Mouse (Mus musculus) erythroblast, embryonic 14.5 days (primary cell): ENCODE measurements around the gene Sclt1. TPM values are rescaled to one million over a fixed set of nuclear protein-coding genes. Genes with fewer than 3 reads are reported as not detected.

Experiments used
- H3K27me3 ChIP-seq: 2 replicates; pipeline ENCODE4 v1.6.1; 2012; ENCODE audit warnings: inconsistent platforms; ENCODE audit not compliant: control insufficient read depth
- H3K36me3 ChIP-seq: 2 replicates; pipeline ENCODE4 v1.6.1; 2012; ENCODE audit warnings: mild to moderate bottlenecking, inconsistent platforms; ENCODE audit not compliant: control insufficient read depth
- H3K4me1 ChIP-seq: 2 replicates; pipeline ENCODE4 v1.6.1; 2012; ENCODE audit warnings: inconsistent platforms; ENCODE audit not compliant: control insufficient read depth
- H3K4me3 ChIP-seq: replicated peaks from 2 replicates; pipeline ENCODE3; 2012; ENCODE audit warnings: moderate library complexity, mild to moderate bottlenecking, inconsistent platforms
- H3K9me3 ChIP-seq: 2 replicates; pipeline ENCODE4 v1.6.1; 2012; ENCODE audit warnings: low read length, inconsistent platforms, mixed read lengths; ENCODE audit not compliant: control insufficient read depth
- GATA1 ChIP-seq: IDR thresholded peaks from 2 replicates; pipeline ENCODE4 v1.6.1; 2012; ENCODE audit warnings: low read length, inconsistent platforms, mixed read lengths
- TAL1 ChIP-seq: IDR thresholded peaks from 3 replicates; pipeline ENCODE4 v1.6.1; 2012; ENCODE audit warnings: low read length, inconsistent platforms, mixed read lengths
- polyA plus RNA-seq: library from polyadenylated mRNA; stranded (reverse); fragments of >175 nt; gene quantifications from 2 replicates; pipeline ENCODE4 v1.2.3, GENCODE M21; 2012

Sclt1 gene
- polyA plus RNA-seq, 1 experiment: 0.47 TPM

DNA sequence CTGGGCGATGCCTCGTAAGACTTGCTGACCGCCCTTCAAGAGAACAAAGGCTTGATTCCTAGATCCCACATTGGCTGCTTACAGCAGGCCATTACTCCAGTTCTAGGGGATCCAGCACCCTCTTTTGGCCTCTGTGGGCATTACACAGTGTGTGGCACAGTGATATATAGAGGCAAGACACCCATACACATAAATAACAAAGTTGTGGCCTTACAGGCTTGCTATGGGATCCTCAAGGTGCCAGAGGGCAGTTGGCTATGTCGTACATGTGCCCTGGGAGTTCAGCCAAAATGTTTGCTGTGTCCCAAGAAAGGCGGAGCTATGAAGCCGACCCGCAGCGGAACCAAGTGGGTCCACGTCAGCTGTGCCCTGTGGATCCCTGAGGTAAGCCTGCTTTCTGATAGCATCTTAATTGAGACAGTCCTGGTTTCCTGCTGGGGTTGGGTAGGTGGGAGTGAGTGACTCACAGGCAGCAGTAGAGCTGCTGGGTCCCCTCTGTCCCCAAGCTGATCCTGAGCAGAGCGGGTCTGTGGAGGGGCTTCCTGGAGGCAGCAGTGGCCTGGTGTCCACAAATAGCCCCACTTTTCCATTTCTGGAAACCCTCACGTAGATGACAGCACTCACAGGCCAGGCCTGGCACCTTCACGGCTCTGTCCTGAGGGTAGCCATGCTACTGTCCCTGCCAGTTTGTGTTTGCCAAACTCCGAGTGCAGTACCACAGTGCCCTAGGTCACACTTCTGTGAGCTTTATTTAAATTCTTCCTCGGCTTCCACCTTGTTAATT is 142.3 kb downstream of the Sclt1 start:
- TF ChIP-seq TAL1 (no peak), GATA1 (no peak)
- H3K4me1 ChIP-seq: peaks cover 10% of the 10 kb centered on the region

DNA sequence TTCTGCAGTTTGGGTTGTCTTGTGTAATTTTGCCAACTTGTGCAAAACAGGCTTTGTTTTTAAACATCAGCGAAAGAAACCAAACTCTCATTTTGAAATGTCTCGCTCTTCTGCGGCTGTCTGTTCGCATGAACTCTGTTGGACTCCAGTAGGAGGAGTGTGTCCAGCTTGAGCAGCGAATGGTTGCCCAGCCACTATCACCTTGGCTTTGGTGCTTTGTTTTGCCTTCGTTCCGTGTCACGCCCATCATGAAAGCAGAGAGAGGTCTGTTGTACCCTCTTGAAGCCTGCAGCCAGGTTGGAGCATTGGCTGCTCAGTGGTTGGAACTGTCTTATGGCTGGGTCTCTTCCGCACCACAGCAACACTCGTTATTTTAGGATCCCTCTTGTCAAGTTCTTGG is 143.1 kb downstream of the Sclt1 start:
- Histone ChIP-seq H3K4me3 (no peak overlapping the region), H3K36me3 (peaks cover 96% of the 10 kb centered on the region), H3K27me3 (no peaks in the 10 kb centered on the region), H3K9me3 (no peaks in the 10 kb centered on the region), H3K4me1 (peaks cover 10% of the 10 kb centered on the region)
- TF ChIP-seq TAL1: no peak
- no peak for TF ChIP-seq GATA1

More for the DNA sequence above, 142.3 kb downstream of the Sclt1 start:
- H3K36me3 ChIP-seq: peaks cover 96% of the 10 kb centered on the region
- no peaks in the 10 kb centered on the region for H3K9me3 ChIP-seq
- no peaks in the 10 kb centered on the region for H3K27me3 ChIP-seq
- H3K4me3 ChIP-seq: no peak overlapping the region

DNA sequence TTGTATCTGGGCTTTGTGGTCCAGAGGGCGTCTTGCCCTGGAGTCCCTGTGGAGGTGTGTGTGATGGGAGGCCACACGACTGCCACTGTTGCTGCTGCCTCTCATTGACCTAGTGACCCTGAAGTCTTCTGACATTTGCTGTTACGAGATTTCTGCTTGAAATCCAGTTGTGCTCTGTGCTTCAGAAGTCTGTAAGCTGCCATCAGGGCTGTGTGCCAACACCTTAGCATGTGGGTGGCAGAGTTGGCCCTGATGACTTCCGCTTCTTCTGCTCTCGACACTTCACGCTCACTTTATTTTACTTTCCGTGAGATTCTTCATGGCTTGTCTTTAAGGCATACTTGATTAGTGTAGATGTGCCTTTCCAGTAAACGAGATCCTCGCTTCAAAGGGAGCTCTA is 143.9 kb downstream of the Sclt1 start:
- no peak overlapping the region for H3K4me3 ChIP-seq
- H3K4me1 ChIP-seq: peaks cover 10% of the 10 kb centered on the region
- no peaks in the 10 kb centered on the region for H3K9me3 ChIP-seq
- H3K36me3 ChIP-seq: peaks cover 96% of the 10 kb centered on the region
- no peak for TF ChIP-seq GATA1
- TF ChIP-seq TAL1: no peak
- H3K27me3 ChIP-seq: no peaks in the 10 kb centered on the region

DNA sequence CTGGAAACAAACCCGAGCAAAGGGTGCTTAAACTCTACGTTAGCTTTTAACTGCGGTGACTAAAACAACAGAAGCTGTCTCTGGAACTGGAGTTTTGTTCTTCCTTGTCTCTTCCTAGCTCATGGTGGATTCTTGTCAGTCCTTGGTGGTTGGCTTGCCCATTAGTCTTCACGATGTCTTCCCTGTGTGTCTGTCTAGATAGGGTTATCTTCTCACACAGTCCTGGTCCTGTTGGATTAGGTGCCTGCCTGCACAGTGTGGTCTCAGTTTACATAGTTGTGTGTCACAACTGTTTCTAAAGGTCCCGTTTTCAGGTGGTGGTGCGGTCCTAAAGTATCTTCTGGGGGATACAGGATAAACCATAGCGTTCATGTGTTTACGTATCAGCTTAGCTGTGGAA is 145.3 kb downstream of the Sclt1 start:
- Histone ChIP-seq H3K4me1 (peaks cover 10% of the 10 kb centered on the region), H3K36me3 (peaks cover 97% of the 10 kb centered on the region), H3K27me3 (no peaks in the 10 kb centered on the region), H3K9me3 (no peaks in the 10 kb centered on the region), H3K4me3 (no peak overlapping the region)
- TF ChIP-seq TAL1: no peak
- no peak for TF ChIP-seq GATA1

DNA sequence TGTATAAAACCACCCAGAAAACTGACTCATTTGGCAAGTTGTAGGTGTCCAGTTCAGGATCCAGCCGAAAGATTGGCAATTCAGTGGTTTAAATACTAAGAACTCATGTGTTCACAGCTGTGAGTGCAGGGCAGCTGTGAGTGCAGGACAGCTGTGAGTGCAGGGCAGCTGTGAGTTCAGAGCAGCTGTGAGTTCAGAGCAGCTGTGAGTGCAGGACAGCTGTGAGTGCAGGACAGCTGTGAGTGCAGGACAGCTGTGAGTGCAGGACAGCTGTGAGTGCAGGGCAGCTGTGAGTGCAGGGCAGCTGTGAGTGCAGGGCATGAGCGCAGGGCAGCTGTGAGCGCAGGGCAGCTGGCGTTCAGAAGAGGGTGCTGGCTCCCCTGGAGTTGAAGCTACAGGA is 147.3 kb downstream of the Sclt1 start:
- Histone ChIP-seq H3K9me3 (no peaks in the 10 kb centered on the region), H3K4me3 (no peak overlapping the region), H3K36me3 (peaks cover 100% of the 10 kb centered on the region), H3K27me3 (no peaks in the 10 kb centered on the region), H3K4me1 (peaks cover 12% of the 10 kb centered on the region)
- TF ChIP-seq GATA1 (no peak), TAL1 (no peak)

DNA sequence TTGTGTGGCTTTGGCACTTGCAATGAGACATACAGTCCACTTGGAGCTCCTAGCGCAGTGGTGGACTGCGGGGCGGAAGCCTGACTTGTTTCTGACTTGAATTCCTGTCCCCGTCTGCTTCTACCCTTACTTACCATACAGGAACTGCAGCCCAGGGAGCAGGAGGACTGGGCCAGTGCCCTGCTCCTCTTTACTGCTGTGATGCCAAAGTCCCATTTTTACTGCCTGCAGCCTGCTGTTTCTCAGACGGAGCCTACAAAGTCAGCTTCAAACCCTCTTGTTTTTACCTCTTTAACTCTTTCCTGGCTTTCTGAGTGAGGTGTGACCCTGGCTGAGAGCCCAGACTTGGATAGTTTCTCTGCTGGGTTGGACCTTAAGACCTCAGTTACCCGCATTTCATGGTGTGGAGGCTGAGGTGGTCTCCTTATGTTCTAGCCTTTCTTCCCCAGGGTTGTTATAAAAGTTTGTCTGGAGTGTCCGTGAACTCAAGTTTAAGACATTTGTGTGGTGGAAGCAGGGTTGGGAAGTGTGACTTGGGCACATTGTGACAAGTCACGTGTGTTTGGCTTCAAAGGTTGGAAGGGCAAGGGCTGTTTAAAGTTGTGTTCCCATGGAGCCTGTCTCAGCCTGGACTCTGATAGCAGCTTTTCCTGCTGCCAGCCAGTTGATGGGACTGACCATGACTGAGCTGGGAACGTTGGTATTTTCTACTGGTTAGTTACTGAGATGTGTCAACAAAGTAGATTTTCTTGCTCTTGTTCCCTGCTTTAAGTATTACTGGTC is 148.0 kb downstream of the Sclt1 start:
- Histone ChIP-seq H3K36me3 (peaks cover 100% of the 10 kb centered on the region), H3K4me1 (peaks cover 12% of the 10 kb centered on the region), H3K4me3 (no peak overlapping the region), H3K27me3 (no peaks in the 10 kb centered on the region), H3K9me3 (no peaks in the 10 kb centered on the region)
- TF ChIP-seq TAL1 (no peak), GATA1 (no peak)

- peaks cover 100% of the 10 kb centered on the region for H3K36me3 ChIP-seq
- no peak overlapping the region for H3K4me3 ChIP-seq
- H3K9me3 ChIP-seq: no peaks in the 10 kb centered on the region
- H3K4me1 ChIP-seq: peaks cover 12% of the 10 kb centered on the region
- TF ChIP-seq GATA1 (no peak), TAL1 (no peak)
- H3K27me3 ChIP-seq: no peaks in the 10 kb centered on the region
These were observed 149.5 kb downstream of the Sclt1 start for GRCm38 (mm10) chr3:41592805-41593204.

DNA sequence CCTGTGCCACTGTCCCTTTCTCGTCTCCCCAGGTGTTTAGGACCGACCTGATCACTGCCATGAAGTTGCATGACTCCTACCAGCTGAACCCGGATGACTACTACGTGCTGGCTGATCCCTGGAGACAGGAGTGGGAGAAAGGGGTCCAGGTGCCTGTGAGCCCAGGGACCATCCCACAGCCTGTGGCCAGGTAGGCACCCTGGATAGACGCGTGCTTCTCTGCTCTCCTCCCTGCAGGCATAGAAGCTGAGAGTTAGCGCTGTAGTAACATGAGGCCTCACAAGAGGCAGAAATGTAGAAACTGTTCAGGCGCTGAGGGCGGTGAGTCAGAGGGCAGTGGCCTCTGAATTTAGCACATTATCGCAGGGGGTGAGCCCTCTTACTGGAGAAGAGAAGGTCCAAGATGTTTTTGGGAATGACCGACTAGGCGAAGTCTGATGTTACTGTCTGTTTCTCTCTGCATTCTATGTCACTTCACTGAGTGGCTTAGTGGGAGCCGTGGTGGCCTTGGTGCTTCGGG is 150.6 kb downstream of the Sclt1 start:
- H3K4me3 ChIP-seq: no peak overlapping the region
- H3K4me1 ChIP-seq: peaks cover 11% of the 10 kb centered on the region
- H3K9me3 ChIP-seq: no peaks in the 10 kb centered on the region
- peaks cover 100% of the 10 kb centered on the region for H3K36me3 ChIP-seq
- TF ChIP-seq GATA1 (no peak), TAL1 (no peak)
- H3K27me3 ChIP-seq: no peaks in the 10 kb centered on the region

GRCm38 (mm10) chr3:41590695-41591559 is 151.4 kb downstream of the Sclt1 start:
- Histone ChIP-seq H3K27me3 (no peaks in the 10 kb centered on the region), H3K4me1 (peaks cover 8% of the 10 kb centered on the region), H3K9me3 (no peaks in the 10 kb centered on the region), H3K36me3 (peaks cover 92% of the 10 kb centered on the region), H3K4me3 (no peak overlapping the region)
- no peak for TF ChIP-seq TAL1
- no peak for TF ChIP-seq GATA1
